Mouse (Mus musculus) central nervous system, embryonic 11.5 days (tissue): ENCODE results near the gene S100a6. TPM values are rescaled to one million over a fixed set of nuclear protein-coding genes. Genes with fewer than 3 reads are reported as not detected.

Experiments
- polyA plus RNA-seq: library from polyadenylated mRNA; depleted of rRNA; stranded (reverse); fragments of >200 nt; gene quantifications from 2 replicates; pipeline ENCODE4 v1.2.3, GENCODE M21; 2012; rRNA removed

The S100a6 gene
- 14.9 and 15.9 TPM in 2 replicates for polyA plus RNA-seq

GRCm38 (mm10) chr3:90612728-90613291 is at the start of gene S100a6:
TSS of gene S100a6 (plus strand) at chr3:90612882.

GRCm38 (mm10) chr3:90589947-90590346 is 22.7 kb upstream of the S100a6 start, which contains the start of gene S100a2:
TSS of gene S100a2 (plus strand) at chr3:90590247.

GRCm38 (mm10) chr3:90601486-90602110 is 11.1 kb upstream of the S100a6 start, which contains the start of gene Gm42674:
TSS of gene Gm42674 (plus strand) at chr3:90601904.

GRCm38 (mm10) chr3:90603623-90604022 is 9.1 kb upstream of the S100a6 start, which contains the start of gene S100a4:
TSS of gene S100a4 (plus strand) at chr3:90603771.

GRCm38 (mm10) chr3:90608223-90608622 is 4.5 kb upstream of the S100a6 start, which contains the start of gene S100a5:
TSS of gene S100a5 (plus strand) at chr3:90608523.

GRCm38 (mm10) chr3:90653717-90654116 is 41.0 kb downstream of the S100a6 start, which contains the start of gene S100a7a:
TSS of gene S100a7a (plus strand) at chr3:90654017.

GRCm38 (mm10) chr3:90668846-90669245 is 56.2 kb downstream of the S100a6 start, which contains the start of gene S100a8:
TSS of gene S100a8 (plus strand) at chr3:90668978.

Other genes with a start within 250 kb of the S100a6 start
- 29.9 and 31.1 TPM in 2 replicates for gene Slc27a3, start 222.9 kb upstream of the S100a6 start, polyA plus RNA-seq
- gene Ints3, start 179.3 kb upstream of the S100a6 start, polyA plus RNA-seq, result 48.4 and 57.9 TPM in 2 replicates
- gene Npr1, start 147.0 kb upstream of the S100a6 start, polyA plus RNA-seq, result 6.0 and 11.9 TPM in 2 replicates
- 245 and 276 TPM in 2 replicates for gene Ilf2, start 136.8 kb upstream of the S100a6 start, polyA plus RNA-seq
- 23.3 and 41.3 TPM in 2 replicates for gene Snapin, start 121.8 kb upstream of the S100a6 start, polyA plus RNA-seq
- gene Chtop, start 103.4 kb upstream of the S100a6 start, polyA plus RNA-seq, result 208 and 235 TPM in 2 replicates
- 11.4 and 11.6 TPM in 2 replicates for gene S100a1, start 98.5 kb upstream of the S100a6 start, polyA plus RNA-seq
- 12.0 and 14.2 TPM in 2 replicates for gene S100a13, start 98.4 kb upstream of the S100a6 start, polyA plus RNA-seq
- 0.05 TPM in 1 of 2 replicates, not detected in the other for gene S100a14, start 86.0 kb upstream of the S100a6 start, polyA plus RNA-seq
- 21.0 and 26.2 TPM in 2 replicates for gene S100a16, start 75.6 kb upstream of the S100a6 start, polyA plus RNA-seq
- 0.04 TPM in 1 of 2 replicates, not detected in the other for gene S100a3, start 52.3 kb upstream of the S100a6 start, polyA plus RNA-seq
- not detected in 2 replicates for gene S100a2, start 22.6 kb upstream of the S100a6 start, polyA plus RNA-seq
- not detected in 2 replicates for gene Gm42674, start 11.0 kb upstream of the S100a6 start, polyA plus RNA-seq
- gene S100a4, start 9.1 kb upstream of the S100a6 start, polyA plus RNA-seq, result 2.1 and 2.6 TPM in 2 replicates
- not detected in 2 replicates for gene S100a5, start 4.4 kb upstream of the S100a6 start, polyA plus RNA-seq
- 0.04 and 0.06 TPM in 2 replicates for gene S100a7a, start 41.1 kb downstream of the S100a6 start, polyA plus RNA-seq
- gene S100a8, start 56.1 kb downstream of the S100a6 start, polyA plus RNA-seq, result 4.8 and 13.3 TPM in 2 replicates
- 18.1 and 27.3 TPM in 2 replicates for gene S100a9, start 82.8 kb downstream of the S100a6 start, polyA plus RNA-seq
- not detected in 2 replicates for gene Pglyrp4, start 114.0 kb downstream of the S100a6 start, polyA plus RNA-seq
- not detected in 2 replicates for gene Gm5849, start 165.0 kb downstream of the S100a6 start, polyA plus RNA-seq